20 mouse cellular contexts compared by ENCODE assay signal in genomic region chr19:41709497-41710165, GRCm38 (mm10). TPM values are rescaled to one million over a fixed set of nuclear protein-coding genes. Genes with fewer than 3 reads are reported as not detected.
DNase-seq lines count a peak whose midpoint lies in the region; ATAC-seq and TF ChIP-seq lines count a peak whose summit lies in the region.
"Had no signal": no experiment of that assay in that cellular context is flagged by ENCODE, and none has a peak within 500 bp of the region (broad histone marks: within the 10 kb centered on the region; RNA-seq: fewer than 3 reads in every experiment).

No protein-coding gene starts in this region.

- DNase-seq in adrenal gland, postnatal 14 days = peak; percentile 1
- DNase-seq in adrenal gland, postnatal 10 days = no peak
- no peak for DNase-seq in layer of hippocampus, adult 2 months (ENCODE audit: low spot score in 2 of 2)
- no peak for DNase-seq in layer of hippocampus, postnatal 10 days (ENCODE audit: low spot score in 2 of 2)
- DNase-seq in kidney, postnatal 36 days = peak; percentile 33 to 41
- DNase-seq in right cerebral cortex, adult 18-20 months = no peak
- DNase-seq in thymus, adult 18-20 months = no peak
- DNase-seq: cerebellum, postnatal 14 days; gastrocnemius, postnatal 10 days; lung, postnatal 14 days; right cerebral cortex, postnatal 25 days; thymus, postnatal 14 days had no signal

- H3K9me3 ChIP-seq in forebrain, embryonic 16.5 days (ENCODE audit: control insufficient read depth, low read length) = no peaks in the 10 kb centered on the region
- H3K9me3 ChIP-seq: G1E; hindbrain, embryonic 13.5 days; limb, embryonic 15.5 days had no signal

- peaks cover 39% of the 10 kb centered on the region for H3K4me1 ChIP-seq in forebrain, embryonic 16.5 days (replicated peaks; ENCODE audit: control insufficient read depth, insufficient read depth, low read length)
- H3K4me1 ChIP-seq: limb, embryonic 15.5 days had no signal

- no peaks in the 10 kb centered on the region for H3K27me3 ChIP-seq in forebrain, embryonic 16.5 days (replicated peaks; ENCODE audit: control insufficient read depth, insufficient read depth, low read length)

- H3K36me3 ChIP-seq in forebrain, embryonic 16.5 days (ENCODE audit: control insufficient read depth, insufficient read depth) = no peaks in the 10 kb centered on the region
- H3K36me3 ChIP-seq: G1E; hindbrain, embryonic 13.5 days; limb, embryonic 15.5 days had no signal

- H3K4me2 ChIP-seq in forebrain, embryonic 16.5 days (ENCODE audit: low read length) = no peak overlapping the region
- H3K4me2 ChIP-seq: hindbrain, embryonic 13.5 days; limb, embryonic 15.5 days had no signal

- TF ChIP-seq CTCF in layer of hippocampus, adult 2 months (conservative IDR thresholded peaks at IDR 0.05) = no peak

- peak overlapping the region; percentile 84; the same call in 1 of the 2 replicates for H3K27ac ChIP-seq in layer of hippocampus, adult 2 months
- peak overlapping the region; percentile 41 for H3K27ac ChIP-seq in forebrain, embryonic 16.5 days (ENCODE audit: low read length)
- H3K27ac ChIP-seq: hindbrain, embryonic 13.5 days; limb, embryonic 15.5 days; stomach, postnatal 0 days had no signal

- no peak overlapping the region for H3K9ac ChIP-seq in forebrain, embryonic 16.5 days (replicated peaks; ENCODE audit: low read depth, low read length)
- H3K9ac ChIP-seq: hindbrain, embryonic 13.5 days; limb, embryonic 15.5 days had no signal

- no peak overlapping the region for H3K4me3 ChIP-seq in layer of hippocampus, adult 2 months
- no peak overlapping the region for H3K4me3 ChIP-seq in forebrain, embryonic 16.5 days (replicated peaks; ENCODE audit: low read length)
- H3K4me3 ChIP-seq: hindbrain, embryonic 13.5 days; limb, embryonic 15.5 days had no signal

- WGBS in forebrain, embryonic 16.5 days = 42% methylated on average over 12 of the region's 12 CpGs

- peak; percentile 69 for ATAC-seq in forebrain, embryonic 16.5 days
- ATAC-seq: CD4-positive, CD25-positive, alpha-beta regulatory T cell, adult 4 months; intestine, postnatal 0 days had no signal

RNA-seq across cellular contexts. Expression of gene Slit1, which starts 33.8 kb away (rescaled TPM):
- total RNA-seq in adrenal gland, postnatal 14 days (2021) = 6.5 and 7.2 TPM in 2 replicates
- 1 to 10 TPM; 3.8 to 5.7 TPM for total RNA-seq in adrenal gland, postnatal 10 days (2021)
- total RNA-seq in layer of hippocampus, adult 2 months (2021) = 100 to 1,000 TPM; 232 to 244 TPM
- 10 to 100 TPM; 95.2 to 96.3 TPM for total RNA-seq in layer of hippocampus, postnatal 10 days (2021)
- polyA plus RNA-seq in forebrain, embryonic 16.5 days (2015; fragmentation: Nextera tagmentation; extraction: Ambion mirVana) = 18.2 and 21.3 TPM in 2 replicates
- polyA plus RNA-seq: CD4-positive, CD25-positive, alpha-beta regulatory T cell, adult 4 months; heart, postnatal 0 days had no signal

Comparison
In these comparisons a context has a peak if more than half of its experiments do, and no peak if none do; other contexts are left out.
1. DNase-seq: peak in adrenal gland, postnatal 14 days (single experiment) and kidney, postnatal 36 days (2 of 2); none in adrenal gland, postnatal 10 days (single experiment), layer of hippocampus, adult 2 months (0 of 2), layer of hippocampus, postnatal 10 days (0 of 2), right cerebral cortex, adult 18-20 months (single experiment) and thymus, adult 18-20 months (0 of 2).
2. RNA of gene Slit1, which starts 33.8 kb away (total RNA-seq): 232 to 244 TPM in layer of hippocampus, adult 2 months and 95.2 to 96.3 TPM in layer of hippocampus, postnatal 10 days; 6.5 to 7.2 TPM in adrenal gland, postnatal 14 days and 3.8 to 5.7 TPM in adrenal gland, postnatal 10 days; every median in the first group is over 10 times any median in the second.